Mouse (Mus musculus) Patski (cell line): ENCODE measurements around the gene Rnft2. TPM values are rescaled to one million over a fixed set of nuclear protein-coding genes. Genes with fewer than 3 reads are reported as not detected.

Experiments
- ATAC-seq: fragments of 100-300 bp; one replicate; pipeline ENCODE4 v1.8.0; 2021
- CTCF ChIA-PET: fragments of 350-600 bp; sonication (Branson Sonifier 250); formaldehyde crosslinking; loops from one replicate; lab custom pipeline; 2022; ENCODE audit warnings: inconsistent platforms; lab: Charles Lee
- POLR2A ChIA-PET: fragments of 350-600 bp; sonication (Branson Sonifier 250); formaldehyde crosslinking; loops from one replicate; lab custom pipeline; 2022; ENCODE audit warnings: antibody characterized with exemption, inconsistent platforms; lab: Charles Lee
- DNase-seq: peaks from one replicate; pipeline ENCODE4 v3.0.0-alpha.2; 2011; ENCODE audit warnings: low read depth, low spot score
- H3K27me3 ChIP-seq: fragments of 371-371 bp; one replicate; pipeline ENCODE4 v1.5.1; 2021
- CTCF ChIP-seq: fragments of 100-300 bp; IDR thresholded peaks from one replicate; pipeline ENCODE4 v1.5.1; 2021
- in situ Hi-C: fragments of 300-500 bp; cut with MboI; formaldehyde crosslinking; loops from 3 replicates; pipeline ENCODE4 v1.11.1; 2018; ENCODE audit warnings: low pct_unique_long_range_greater_than_20kb, mixed read lengths
- polyA plus RNA-seq: library from polyadenylated mRNA; unstranded; gene quantifications from one replicate; pipeline ENCODE4 v1.2.3, GENCODE M21; 2021

The Rnft2 gene
- polyA plus RNA-seq, 1 experiment from 2014 or later, result 5.5 TPM

- CTCF ChIA-PET, result interaction anchor here (1.2 kb wide), 1 partner anchor 30 kb away, joined by 3 read pairs; no protein-coding TSS in a partner anchor
- DNase-seq (peak; percentile 57), ATAC-seq (peak; percentile 80)
- in situ Hi-C loops, result no loop called here
- POLR2A ChIA-PET, result no interaction called here
- TF ChIP-seq CTCF, result no peak
- no peaks in the 10 kb centered on the region for H3K27me3 ChIP-seq
Measured at GRCm38 (mm10) chr5:118214418-118215154, 30.3 kb downstream of the Rnft2 start.

- TF ChIP-seq CTCF, result no peak
- ChIA-PET POLR2A (interaction anchor here (0.9 kb wide), 1 partner anchor 39 kb away, joined by 3 read pairs; no protein-coding TSS in a partner anchor), CTCF (interaction anchor here (1.2 kb wide), 1 partner anchor 30 kb away, joined by 3 read pairs; no protein-coding TSS in a partner anchor)
- no peak for DNase-seq
- in situ Hi-C loops, result no loop called here
- H3K27me3 ChIP-seq, result no peaks in the 10 kb centered on the region
- ATAC-seq, result no peak
Measured at GRCm38 (mm10) chr5:118214012-118214411, 30.9 kb downstream of the Rnft2 start.

- in situ Hi-C loops, result no loop called here
- POLR2A ChIA-PET, result no interaction called here
- no peak for TF ChIP-seq CTCF
- CTCF ChIA-PET, result no interaction called here
- ATAC-seq, result no peak
- DNase-seq, result no peak
- H3K27me3 ChIP-seq, result no peaks in the 10 kb centered on the region
Measured at GRCm38 (mm10) chr5:118205852-118206251, 39.1 kb downstream of the Rnft2 start.

- POLR2A ChIA-PET, result no interaction called here
- in situ Hi-C loops, result no loop called here
- no peak for TF ChIP-seq CTCF
- ATAC-seq, result peak; percentile 14
- peak; percentile 17 for DNase-seq
- CTCF ChIA-PET, result no interaction called here
- H3K27me3 ChIP-seq, result no peaks in the 10 kb centered on the region
Measured at GRCm38 (mm10) chr5:118204675-118205440, 40.1 kb downstream of the Rnft2 start.

GRCm38 (mm10) chr5:118199670-118200069 is 45.2 kb downstream of the Rnft2 start:
- H3K27me3 ChIP-seq, result no peaks in the 10 kb centered on the region
- ChIA-PET CTCF (no interaction called here), POLR2A (no interaction called here)
- DNase-seq (no peak), ATAC-seq (no peak)
- TF ChIP-seq CTCF, result no peak
- in situ Hi-C loops, result no loop called here

GRCm38 (mm10) chr5:118197421-118197820 is 47.5 kb downstream of the Rnft2 start:
- ChIA-PET CTCF (no interaction called here), POLR2A (no interaction called here)
- TF ChIP-seq CTCF, result no peak
- no peak for ATAC-seq
- in situ Hi-C loops, result no loop called here
- no peak for DNase-seq
- H3K27me3 ChIP-seq, result no peaks in the 10 kb centered on the region

GRCm38 (mm10) chr5:118192221-118192620 is 52.7 kb downstream of the Rnft2 start:
- ATAC-seq (no peak), DNase-seq (no peak)
- peaks cover 25% of the 10 kb centered on the region for H3K27me3 ChIP-seq
- no peak for TF ChIP-seq CTCF
- POLR2A ChIA-PET, result no interaction called here
- in situ Hi-C loops, result no loop called here
- CTCF ChIA-PET, result no interaction called here

GRCm38 (mm10) chr5:118190491-118190890 is 54.4 kb downstream of the Rnft2 start:
- in situ Hi-C loops, result no loop called here
- POLR2A ChIA-PET, result no interaction called here
- CTCF ChIA-PET, result no interaction called here
- H3K27me3 ChIP-seq, result peaks cover 34% of the 10 kb centered on the region
- DNase-seq (no peak), ATAC-seq (no peak)
- no peak for TF ChIP-seq CTCF

- peaks cover 34% of the 10 kb centered on the region for H3K27me3 ChIP-seq
- ATAC-seq (no peak), DNase-seq (no peak)
- no peak for TF ChIP-seq CTCF
- in situ Hi-C loops, result no loop called here
- ChIA-PET CTCF (interaction anchor here (1.8 kb wide), 1 partner anchor 54 kb away, joined by 5 read pairs; no protein-coding TSS in a partner anchor), POLR2A (no interaction called here)
Measured at GRCm38 (mm10) chr5:118188356-118188755, 56.6 kb downstream of the Rnft2 start.

GRCm38 (mm10) chr5:118186903-118187633 is 57.8 kb downstream of the Rnft2 start:
- ChIA-PET POLR2A (no interaction called here), CTCF (interaction anchor here (1.8 kb wide), 1 partner anchor 53 kb away, joined by 5 read pairs; no protein-coding TSS in a partner anchor)
- H3K27me3 ChIP-seq, result peaks cover 34% of the 10 kb centered on the region
- in situ Hi-C loops, result no loop called here
- DNase-seq (no peak), ATAC-seq (no peak)
- TF ChIP-seq CTCF, result no peak
